Comparison of ENCODE assay signal across 8 mouse cellular contexts in the genomic region with DNA sequence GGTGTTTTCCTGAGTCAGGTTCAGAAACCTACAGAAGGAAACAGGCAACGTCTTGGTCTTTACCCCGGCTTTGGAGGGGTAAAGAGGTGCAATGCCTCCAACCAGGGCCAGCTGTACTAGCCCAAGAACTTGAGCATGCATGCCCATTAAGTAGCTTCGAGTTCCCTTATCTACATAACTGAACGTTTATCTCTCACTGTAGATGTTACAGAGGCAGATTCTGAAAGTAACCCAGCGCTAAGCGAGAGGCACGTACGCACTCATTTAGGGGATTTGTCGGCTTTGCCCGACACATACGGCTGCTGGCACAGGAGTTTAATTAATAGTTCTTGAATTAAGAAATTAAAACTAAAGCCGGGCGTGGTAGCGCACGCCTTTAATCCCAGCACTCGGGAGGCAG. TPM values are rescaled to one million over a fixed set of nuclear protein-coding genes. Genes with fewer than 3 reads are reported as not detected.
DNase-seq lines count a peak whose midpoint lies in the region; ATAC-seq and TF ChIP-seq lines count a peak whose summit lies in the region.

No protein-coding gene starts in this region.

- peak overlapping the region; percentile 46 for H3ac ChIP-seq in C2C12 (ENCODE audit: control insufficient read depth, insufficient read length, low read depth)

- H3K4me1 ChIP-seq in forebrain, embryonic 12.5 days = peaks cover 19% of the 10 kb centered on the region
- H3K4me1 ChIP-seq in liver, embryonic 16.5 days (ENCODE audit: control insufficient read depth, low read depth, low read length) = peaks cover 4% of the 10 kb centered on the region

- DNase-seq in gastrocnemius, adult 2 months = no peak
- no peak for DNase-seq in gastrocnemius, postnatal 25 days
- no peak for DNase-seq in adrenal gland, adult 8-10 months
- no peak for DNase-seq in left cerebral cortex, adult 8-10 months (ENCODE audit: low spot score in 2 of 2)
- no peak for DNase-seq in thymus, postnatal 14 days

- H3K36me3 ChIP-seq in C2C12 (ENCODE audit: control insufficient read depth, insufficient read depth) = no peaks in the 10 kb centered on the region
- no peaks in the 10 kb centered on the region for H3K36me3 ChIP-seq in forebrain, embryonic 12.5 days (replicated peaks)
- H3K36me3 ChIP-seq in liver, embryonic 16.5 days (ENCODE audit: control insufficient read depth, insufficient read depth) = no peaks in the 10 kb centered on the region

- TF ChIP-seq CTCF in gastrocnemius, adult 2 months (IDR thresholded peaks at IDR 0.05) = no peak
- no peak for TF ChIP-seq CTCF in C2C12 (IDR thresholded peaks at IDR 0.05; ENCODE audit: control insufficient read depth, insufficient read depth, insufficient read length)

- no peaks in the 10 kb centered on the region for H3K9me3 ChIP-seq in forebrain, embryonic 12.5 days
- no peaks in the 10 kb centered on the region for H3K9me3 ChIP-seq in liver, embryonic 16.5 days (replicated peaks; ENCODE audit: control insufficient read depth, low read length)

- peak overlapping the region; percentile 63 for H3K4me2 ChIP-seq in forebrain, embryonic 12.5 days
- H3K4me2 ChIP-seq in liver, embryonic 16.5 days (ENCODE audit: low read depth, low read length) = peak overlapping the region; percentile 82

- H3K4me3 ChIP-seq in gastrocnemius, adult 2 months = peak overlapping the region; percentile 89
- peak overlapping the region; percentile 37 for H3K4me3 ChIP-seq in C2C12 (ENCODE audit: insufficient read depth, poor library complexity, severe bottlenecking)
- peak overlapping the region; percentile 66 for H3K4me3 ChIP-seq in forebrain, embryonic 12.5 days (replicated peaks)
- peak overlapping the region; percentile 71 for H3K4me3 ChIP-seq in liver, embryonic 16.5 days (ENCODE audit: low read depth, low read length)

- no peak for ATAC-seq in forebrain, embryonic 12.5 days (ENCODE audit: low FRiP score)
- no peak for ATAC-seq in liver, embryonic 16.5 days (ENCODE audit: low read depth)

- 38% methylated on average over 16 of the region's 16 CpGs for WGBS in forebrain, embryonic 12.5 days
- WGBS in liver, embryonic 16.5 days (ENCODE audit: insufficient replicate concordance) = 7% methylated on average over 16 of the region's 16 CpGs

- no peaks in the 10 kb centered on the region for H3K79me2 ChIP-seq in C2C12 (ENCODE audit: control insufficient read depth, insufficient read depth)

- H3K79me3 ChIP-seq in C2C12 (ENCODE audit: low read depth) = no peaks in the 10 kb centered on the region

- peak overlapping the region; percentile 91 for H3K27ac ChIP-seq in gastrocnemius, adult 2 months
- peak overlapping the region; percentile 93; the same call in 1 of the 2 replicates for H3K27ac ChIP-seq in forebrain, embryonic 12.5 days
- H3K27ac ChIP-seq in liver, embryonic 16.5 days (ENCODE audit: low read length) = no peak overlapping the region

- H3K27me3 ChIP-seq in C2C12 (ENCODE audit: control insufficient read depth, insufficient read depth, insufficient read length) = no peaks in the 10 kb centered on the region
- no peaks in the 10 kb centered on the region for H3K27me3 ChIP-seq in forebrain, embryonic 12.5 days
- no peaks in the 10 kb centered on the region for H3K27me3 ChIP-seq in liver, embryonic 16.5 days (ENCODE audit: control insufficient read depth, insufficient read depth, low read depth, low read length)

- intact Hi-C loops in gastrocnemius, adult 2 months (cut with DNase I) = loop anchor here (2.0 kb wide), 1 partner anchor 43 kb away; a partner anchor contains a TSS

- peak overlapping the region; percentile 80; the same call in 1 of the 2 replicates for H3K9ac ChIP-seq in forebrain, embryonic 12.5 days
- peak overlapping the region; percentile 65 for H3K9ac ChIP-seq in liver, embryonic 16.5 days (ENCODE audit: low read depth, low read length)

TF ChIP-seq in C2C12, 6 proteins besides CTCF, POLR2A, EP300 and RAD21:
- TF ChIP-seq CEBPB (IDR thresholded peaks at IDR 0.05; ENCODE audit: low read depth) (no peak), MAX (IDR thresholded peaks at IDR 0.05) (no peak), MYOD1 (IDR thresholded peaks at IDR 0.05; ENCODE audit: control insufficient read depth, insufficient read length, low read depth) (no peak), FOSL1 (IDR thresholded peaks at IDR 0.05; ENCODE audit: insufficient read depth, low read length, poor library complexity, severe bottlenecking) (no peak), USF1 (IDR thresholded peaks at IDR 0.05; ENCODE audit: low read depth) (no peak), MYOG (IDR thresholded peaks at IDR 0.05; ENCODE audit: control insufficient read depth, extremely low read depth, insufficient read length) (no peak)
TF ChIP-seq in C2C12: peak in this region for 0.

RNA-seq across cellular contexts. Expression of a gene that starts 0.6 kb away (rescaled TPM):
- 10 to 100 TPM; 24.8 to 27.0 TPM for total RNA-seq in gastrocnemius, adult 2 months (2021)
- total RNA-seq in gastrocnemius, postnatal 25 days (2021) = 10 to 100 TPM; 20.0 to 20.7 TPM
- 24.7 TPM for polyA plus RNA-seq in C2C12 (2012; fragmentation: generic; extraction: Trizol)
- polyA plus RNA-seq in forebrain, embryonic 12.5 days (2016; fragmentation: Nextera tagmentation; extraction: Ambion mirVana) = 86.9 and 88.2 TPM in 2 replicates
- polyA plus RNA-seq in liver, embryonic 16.5 days (2015; fragmentation: Nextera tagmentation; extraction: Ambion mirVana) = 6.5 and 8.0 TPM in 2 replicates
- total RNA-seq in adrenal gland, adult 8-10 months (2022) = 10 to 100 TPM; 46.5 to 76.6 (median 51.2) TPM
- total RNA-seq in left cerebral cortex, adult 8-10 months (2022) = 10 to 100 TPM; 87.9 to 95.7 (median 93.4) TPM

RNA-seq across cellular contexts. Expression of a gene that starts 1.4 kb away (rescaled TPM):
- not detected for total RNA-seq in gastrocnemius, adult 2 months (2021)
- total RNA-seq in gastrocnemius, postnatal 25 days (2021) = not detected
- not detected for polyA plus RNA-seq in C2C12 (2012; fragmentation: generic; extraction: Trizol)
- polyA plus RNA-seq in forebrain, embryonic 12.5 days (2016; fragmentation: Nextera tagmentation; extraction: Ambion mirVana) = 0.18 and 0.19 TPM in 2 replicates
- polyA plus RNA-seq in liver, embryonic 16.5 days (2015; fragmentation: Nextera tagmentation; extraction: Ambion mirVana) = 0.04 TPM in 1 of 2 replicates, not detected in the other
- 1 to 10 TPM; 2.6 to 4.5 (median 3.8) TPM for total RNA-seq in adrenal gland, adult 8-10 months (2022)
- 1 to 10 TPM in 3 of 4 experiments, under 1 TPM in 1; 0.58 to 2.1 (median 1.1) TPM for total RNA-seq in left cerebral cortex, adult 8-10 months (2022)

RNA-seq across cellular contexts. Expression of a gene that starts 42.5 kb away (rescaled TPM):
- 10 to 100 TPM; 25.6 to 33.7 TPM for total RNA-seq in gastrocnemius, adult 2 months (2021)
- 10 to 100 TPM; 20.9 to 28.7 TPM for total RNA-seq in gastrocnemius, postnatal 25 days (2021)
- 118 TPM for polyA plus RNA-seq in C2C12 (2012; fragmentation: generic; extraction: Trizol)
- polyA plus RNA-seq in forebrain, embryonic 12.5 days (2016; fragmentation: Nextera tagmentation; extraction: Ambion mirVana) = 185 and 188 TPM in 2 replicates
- polyA plus RNA-seq in liver, embryonic 16.5 days (2015; fragmentation: Nextera tagmentation; extraction: Ambion mirVana) = 35.8 and 38.4 TPM in 2 replicates
- 10 to 100 TPM; 43.9 to 54.3 (median 49.1) TPM for total RNA-seq in adrenal gland, adult 8-10 months (2022)
- 10 to 100 TPM; 86.7 to 96.0 (median 87.8) TPM for total RNA-seq in left cerebral cortex, adult 8-10 months (2022)

Comparison
In these comparisons a context has a peak if more than half of its experiments do, and no peak if none do; other contexts are left out.
1. H3K4me3 ChIP-seq: peak in every context shown above with its lines; median percentile 89 in gastrocnemius, adult 2 months; 71 in liver, embryonic 16.5 days; 66 in forebrain, embryonic 12.5 days; 37 in C2C12.